8 mouse cellular contexts compared by ENCODE assay signal in genomic region chr14:21501048-21501657, GRCm38 (mm10). TPM values are rescaled to one million over a fixed set of nuclear protein-coding genes. Genes with fewer than 3 reads are reported as not detected.
DNase-seq lines count a peak whose midpoint lies in the region; ATAC-seq and TF ChIP-seq lines count a peak whose summit lies in the region.

No protein-coding gene starts in this region.

- no peak for TF ChIP-seq CTCF in hindbrain, postnatal 0 days (IDR thresholded peaks at IDR 0.05; ENCODE audit: low read depth)

- peak overlapping the region; percentile 84 for H3K9ac ChIP-seq in forebrain, embryonic 14.5 days (ENCODE audit: low read length)
- H3K9ac ChIP-seq in hindbrain, postnatal 0 days (replicated peaks; ENCODE audit: low read length), result peak overlapping the region; percentile 70
- H3K9ac ChIP-seq in liver, embryonic 16.5 days (ENCODE audit: low read depth, low read length), result peak overlapping the region; percentile 88

- DNase-seq in heart, embryonic 10.5 days (ENCODE audit: low spot score), result peak; percentile 95
- DNase-seq in heart, adult 8-10 months (ENCODE audit: low spot score), result no peak
- peak; percentile 71 for DNase-seq in c-Kit-negative CD71-positive TER-119-positive erythroid progenitor cells, embryonic 14.5 days (ENCODE audit: low read depth, low spot score)
- peak; percentile 88 for DNase-seq in forebrain, embryonic 14.5 days (ENCODE audit: low spot score)
- DNase-seq in hindbrain, postnatal 0 days (ENCODE audit: low spot score), result peak; percentile 91
- DNase-seq in neural tube, embryonic 10.5 days (ENCODE audit: extremely low spot score, low spot score), result peak; percentile 94
- DNase-seq in thymus, postnatal 25 days, result peak; percentile 89

- H3K27ac ChIP-seq in heart, embryonic 10.5 days, result peak overlapping the region; percentile 96
- peak overlapping the region; percentile 99 for H3K27ac ChIP-seq in forebrain, embryonic 14.5 days (ENCODE audit: low read depth, low read length)
- H3K27ac ChIP-seq in hindbrain, postnatal 0 days, result peak overlapping the region; percentile 94
- H3K27ac ChIP-seq in liver, embryonic 16.5 days (ENCODE audit: low read length), result peak overlapping the region; percentile 96

- H3K9me3 ChIP-seq in heart, embryonic 10.5 days, result no peaks in the 10 kb centered on the region
- no peaks in the 10 kb centered on the region for H3K9me3 ChIP-seq in forebrain, embryonic 14.5 days (replicated peaks; ENCODE audit: control insufficient read depth, low read length)
- no peaks in the 10 kb centered on the region for H3K9me3 ChIP-seq in hindbrain, postnatal 0 days (ENCODE audit: low read length)
- H3K9me3 ChIP-seq in liver, embryonic 16.5 days (replicated peaks; ENCODE audit: control insufficient read depth, low read length), result no peaks in the 10 kb centered on the region

- H3K36me3 ChIP-seq in heart, embryonic 10.5 days, result peaks cover under 1% of the 10 kb centered on the region; the same call in 1 of the 2 replicates
- peaks cover 6% of the 10 kb centered on the region; the same call in 1 of the 2 replicates for H3K36me3 ChIP-seq in forebrain, embryonic 14.5 days (ENCODE audit: control insufficient read depth, insufficient read depth, low read length)
- H3K36me3 ChIP-seq in hindbrain, postnatal 0 days (ENCODE audit: insufficient read depth, low read length), result no peaks in the 10 kb centered on the region
- H3K36me3 ChIP-seq in liver, embryonic 16.5 days (ENCODE audit: control insufficient read depth, insufficient read depth), result no peaks in the 10 kb centered on the region

- no peaks in the 10 kb centered on the region for H3K27me3 ChIP-seq in heart, embryonic 10.5 days (ENCODE audit: insufficient read depth, poor library complexity, severe bottlenecking)
- no peaks in the 10 kb centered on the region for H3K27me3 ChIP-seq in forebrain, embryonic 14.5 days (replicated peaks; ENCODE audit: control insufficient read depth, insufficient read depth, low read length)
- H3K27me3 ChIP-seq in hindbrain, postnatal 0 days (ENCODE audit: insufficient read depth, low read length), result no peaks in the 10 kb centered on the region
- peaks cover 17% of the 10 kb centered on the region for H3K27me3 ChIP-seq in liver, embryonic 16.5 days (ENCODE audit: control insufficient read depth, insufficient read depth, low read depth, low read length)

- under 1% methylated on average over 36 of the region's 38 CpGs for WGBS in heart, embryonic 10.5 days
- 1% methylated on average over 33 of the region's 38 CpGs for WGBS in forebrain, embryonic 14.5 days
- 1% methylated on average over 31 of the region's 38 CpGs for WGBS in hindbrain, postnatal 0 days
- under 1% methylated on average over 37 of the region's 38 CpGs for WGBS in liver, embryonic 16.5 days (ENCODE audit: insufficient replicate concordance)

- H3K4me2 ChIP-seq in forebrain, embryonic 14.5 days (ENCODE audit: low read length), result peak overlapping the region; percentile 46
- peak overlapping the region; percentile 57 for H3K4me2 ChIP-seq in hindbrain, postnatal 0 days (ENCODE audit: low read depth, low read length)
- peak overlapping the region; percentile 100 for H3K4me2 ChIP-seq in liver, embryonic 16.5 days (ENCODE audit: low read depth, low read length)

- ATAC-seq in forebrain, embryonic 14.5 days, result peak; percentile 1
- ATAC-seq in hindbrain, postnatal 0 days, result peak; percentile 16
- peak; percentile 47 for ATAC-seq in liver, embryonic 16.5 days (ENCODE audit: low read depth)

- H3K4me3 ChIP-seq in heart, embryonic 10.5 days, result peak overlapping the region; percentile 86
- H3K4me3 ChIP-seq in forebrain, embryonic 14.5 days (ENCODE audit: low read depth, low read length), result peak overlapping the region; percentile 87
- H3K4me3 ChIP-seq in hindbrain, postnatal 0 days (ENCODE audit: low read length), result peak overlapping the region; percentile 84
- peak overlapping the region; percentile 93 for H3K4me3 ChIP-seq in liver, embryonic 16.5 days (ENCODE audit: low read depth, low read length)

- H3K4me1 ChIP-seq in heart, embryonic 10.5 days, result peaks cover 49% of the 10 kb centered on the region
- peaks cover 23% of the 10 kb centered on the region for H3K4me1 ChIP-seq in forebrain, embryonic 14.5 days (ENCODE audit: control insufficient read depth, insufficient read depth, low read length)
- H3K4me1 ChIP-seq in hindbrain, postnatal 0 days (ENCODE audit: insufficient read depth, low read length), result no peaks in the 10 kb centered on the region
- H3K4me1 ChIP-seq in liver, embryonic 16.5 days (ENCODE audit: control insufficient read depth, low read depth, low read length), result peaks cover 22% of the 10 kb centered on the region

RNA-seq across cellular contexts. Expression of gene Kat6b, which starts 19.9 kb away (rescaled TPM):
- polyA plus RNA-seq in heart, embryonic 10.5 days (2016; fragmentation: Nextera tagmentation; extraction: Ambion mirVana), result 9.3 and 11.1 TPM in 2 replicates
- 10 to 100 TPM; 26.7 to 30.3 (median 28.2) TPM for total RNA-seq in heart, adult 8-10 months (2022)
- 28.8 and 34.6 TPM in 2 replicates for polyA plus RNA-seq in forebrain, embryonic 14.5 days (2014; fragmentation: Nextera tagmentation; extraction: Ambion mirVana)
- total RNA-seq in hindbrain, postnatal 0 days (2014; rRNA removed), result 20.8 and 33.0 TPM in 2 replicates
- polyA plus RNA-seq in hindbrain, postnatal 0 days (2015; fragmentation: Nextera tagmentation; extraction: Ambion mirVana), result 13.7 and 15.2 TPM in 2 replicates
- polyA plus RNA-seq in liver, embryonic 16.5 days (2015; fragmentation: Nextera tagmentation; extraction: Ambion mirVana), result 1.7 and 1.9 TPM in 2 replicates

Comparison
In these comparisons a context has a peak if more than half of its experiments do, and no peak if none do; other contexts are left out.
1. H3K4me2 ChIP-seq: peak in every context shown above with its lines; median percentile 100 in liver, embryonic 16.5 days; 57 in hindbrain, postnatal 0 days; 46 in forebrain, embryonic 14.5 days.